Mouse (Mus musculus) kidney, postnatal 14 days (tissue): ENCODE results near the gene Plk5.

Experiments
- DNase-seq: peaks from one replicate; pipeline ENCODE4 v3.0.0; 2022; ENCODE audit warnings: mixed read lengths

Plk5 gene

GRCm38 (mm10) chr10:80356001-80356682, at the start of gene Plk5:
Gene Plk5, plus strand, starts transcription at chr10:80356459.
- no peak for DNase-seq

DNA sequence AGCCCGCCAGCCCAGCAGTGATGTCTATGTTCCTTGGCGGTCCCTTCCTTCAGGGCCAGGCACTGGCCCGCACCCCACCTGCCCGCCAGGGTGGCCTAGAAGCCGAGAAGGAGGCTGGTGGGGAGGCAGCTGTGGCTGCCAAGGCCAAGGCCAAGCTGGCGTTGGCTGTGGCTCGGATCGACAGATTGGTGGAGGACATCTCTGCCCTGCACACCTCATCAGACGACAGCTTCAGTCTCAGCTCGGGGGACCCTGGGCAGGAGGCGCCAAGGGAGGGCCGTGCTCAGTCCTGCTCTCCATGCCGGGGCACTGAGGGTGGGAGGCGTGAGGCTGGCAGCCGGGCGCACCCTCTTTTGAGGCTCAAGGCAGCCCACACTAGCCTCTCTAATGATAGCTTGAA, 44.7 kb upstream of the Plk5 start:
- DNase-seq: no peak

DNA sequence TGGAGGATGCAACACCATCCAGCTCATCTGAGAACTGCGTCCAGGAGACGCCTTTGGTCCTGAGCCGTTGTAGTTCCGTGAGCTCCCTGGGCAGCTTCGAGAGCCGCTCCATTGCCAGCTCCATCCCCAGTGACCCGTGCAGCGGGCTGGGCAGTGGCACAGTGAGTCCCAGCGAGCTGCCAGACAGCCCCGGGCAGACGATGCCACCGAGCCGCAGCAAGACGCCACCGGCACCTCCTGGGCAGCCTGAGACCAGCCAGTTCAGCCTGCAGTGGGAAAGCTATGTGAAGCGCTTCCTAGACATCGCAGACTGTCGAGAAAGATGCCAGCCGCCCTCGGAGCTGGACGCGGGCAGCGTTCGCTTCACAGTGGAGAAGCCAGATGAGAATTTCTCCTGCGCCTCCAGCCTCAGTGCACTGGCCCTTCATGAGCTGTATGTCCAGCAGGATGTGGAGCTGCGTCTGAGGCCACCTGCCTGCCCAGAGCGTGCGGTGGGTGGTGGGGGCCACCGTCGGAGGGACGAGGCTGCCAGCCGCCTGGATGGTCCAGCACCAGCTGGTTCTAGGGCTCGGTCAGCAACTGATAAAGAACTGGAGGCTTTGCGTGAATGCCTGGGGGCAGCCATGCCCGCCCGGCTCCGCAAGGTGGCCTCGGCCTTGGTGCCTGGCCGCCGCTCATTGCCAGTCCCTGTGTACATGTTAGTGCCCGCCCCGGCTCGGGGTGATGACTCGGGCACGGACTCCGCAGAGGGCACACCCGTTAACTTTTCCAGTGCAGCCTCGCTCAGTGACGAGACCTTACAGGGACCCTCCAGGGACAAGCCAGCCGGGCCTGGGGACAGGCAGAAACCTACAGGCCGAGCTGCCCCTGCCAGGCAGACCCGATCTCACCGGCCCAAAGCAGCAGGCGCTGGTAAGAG, 43.4 kb upstream of the Plk5 start:
- DNase-seq: no peak

DNA sequence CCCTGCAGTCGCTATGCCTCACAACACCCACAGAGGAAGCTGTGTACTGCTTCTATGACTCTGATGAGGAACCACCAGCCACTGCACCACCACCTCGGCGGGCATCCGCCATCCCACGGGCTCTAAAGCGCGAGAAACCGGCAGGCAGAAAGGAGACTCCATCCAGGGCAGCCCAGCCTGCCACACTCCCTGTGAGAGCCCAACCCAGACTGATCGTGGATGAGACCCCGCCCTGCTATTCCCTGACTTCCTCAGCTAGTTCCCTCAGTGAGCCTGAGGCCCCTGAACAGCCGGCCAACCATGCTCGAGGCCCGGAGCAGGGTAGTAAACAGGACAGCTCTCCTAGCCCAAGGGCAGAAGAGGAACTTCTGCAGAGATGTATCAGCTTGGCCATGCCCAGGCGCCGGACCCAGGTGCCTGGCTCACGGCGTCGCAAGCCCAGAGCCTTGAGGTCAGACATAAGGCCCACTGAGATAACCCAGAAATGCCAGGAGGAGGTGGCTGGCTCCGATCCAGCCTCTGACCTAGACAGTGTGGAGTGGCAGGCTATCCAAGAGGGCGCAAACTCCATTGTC, 42.5 kb upstream of the Plk5 start:
- no peak for DNase-seq

GRCm38 (mm10) chr10:80314494-80315001, 41.7 kb upstream of the Plk5 start:
- no peak for DNase-seq

DNA sequence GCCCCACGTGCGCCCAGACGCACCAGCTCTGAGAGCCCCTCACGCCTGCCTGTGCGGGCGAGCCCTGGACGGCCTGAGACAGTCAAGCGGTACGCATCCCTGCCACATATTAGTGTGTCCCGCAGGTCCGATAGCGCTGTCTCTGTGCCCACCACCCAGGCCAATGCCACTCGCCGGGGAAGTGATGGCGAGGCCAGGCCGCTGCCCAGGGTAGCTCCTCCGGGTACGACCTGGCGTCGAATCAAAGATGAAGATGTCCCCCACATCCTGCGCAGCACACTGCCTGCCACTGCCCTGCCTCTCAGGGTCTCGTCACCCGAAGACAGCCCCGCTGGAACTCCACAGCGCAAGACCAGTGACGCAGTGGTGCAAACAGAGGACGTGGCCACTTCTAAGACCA, 40.9 kb upstream of the Plk5 start:
- no peak for DNase-seq

DNA sequence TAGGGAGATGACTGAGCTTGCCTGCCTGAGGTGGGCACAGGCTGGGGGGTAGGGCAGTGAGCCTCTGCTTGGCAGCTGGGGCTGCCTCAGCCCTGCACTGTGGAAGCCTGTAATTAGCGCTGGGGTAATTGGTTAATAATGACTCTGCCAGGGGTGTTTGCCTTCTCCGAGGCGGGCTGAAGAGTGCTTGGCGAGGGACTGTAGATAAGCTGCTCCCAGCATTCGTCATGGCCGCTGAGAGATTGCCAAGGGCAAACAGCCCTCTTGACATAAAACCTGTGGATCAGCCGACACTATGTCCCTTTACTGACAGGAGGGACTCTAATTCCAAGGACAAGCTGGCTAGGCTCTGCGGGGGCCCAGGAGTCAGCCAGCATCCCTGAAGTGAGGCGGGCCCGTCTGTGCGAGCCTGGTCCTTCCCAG, 39.9 kb upstream of the Plk5 start:
- no peak for DNase-seq

DNA sequence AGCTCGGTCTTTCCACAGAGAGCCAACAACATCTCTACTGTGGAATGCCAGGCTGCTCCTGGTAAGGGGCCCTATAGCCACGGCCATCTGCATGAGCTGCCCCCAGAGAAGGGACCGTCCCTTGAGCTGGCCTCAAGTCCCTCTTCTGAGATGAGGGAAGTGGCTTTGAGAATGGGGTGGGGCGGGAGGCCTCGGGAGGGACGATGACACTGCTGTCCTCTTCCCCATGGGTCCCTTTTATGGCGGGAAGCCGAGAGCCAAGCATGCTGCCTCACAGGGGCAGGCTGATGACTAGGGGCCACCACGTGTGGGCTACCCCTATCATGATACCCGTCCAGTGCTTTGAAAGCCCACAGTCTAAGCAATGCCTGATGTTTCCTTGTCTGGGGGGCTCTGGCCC, 39.2 kb upstream of the Plk5 start:
- DNase-seq: no peak

GRCm38 (mm10) chr10:80320340-80320760, 35.9 kb upstream of the Plk5 start, which contains the start of gene 2310011J03Rik:
Gene 2310011J03Rik, minus strand, starts transcription at chr10:80320537.
- peak; percentile 95 for DNase-seq

GRCm38 (mm10) chr10:80321014-80321669, 35.1 kb upstream of the Plk5 start:
- no peak for DNase-seq

DNA sequence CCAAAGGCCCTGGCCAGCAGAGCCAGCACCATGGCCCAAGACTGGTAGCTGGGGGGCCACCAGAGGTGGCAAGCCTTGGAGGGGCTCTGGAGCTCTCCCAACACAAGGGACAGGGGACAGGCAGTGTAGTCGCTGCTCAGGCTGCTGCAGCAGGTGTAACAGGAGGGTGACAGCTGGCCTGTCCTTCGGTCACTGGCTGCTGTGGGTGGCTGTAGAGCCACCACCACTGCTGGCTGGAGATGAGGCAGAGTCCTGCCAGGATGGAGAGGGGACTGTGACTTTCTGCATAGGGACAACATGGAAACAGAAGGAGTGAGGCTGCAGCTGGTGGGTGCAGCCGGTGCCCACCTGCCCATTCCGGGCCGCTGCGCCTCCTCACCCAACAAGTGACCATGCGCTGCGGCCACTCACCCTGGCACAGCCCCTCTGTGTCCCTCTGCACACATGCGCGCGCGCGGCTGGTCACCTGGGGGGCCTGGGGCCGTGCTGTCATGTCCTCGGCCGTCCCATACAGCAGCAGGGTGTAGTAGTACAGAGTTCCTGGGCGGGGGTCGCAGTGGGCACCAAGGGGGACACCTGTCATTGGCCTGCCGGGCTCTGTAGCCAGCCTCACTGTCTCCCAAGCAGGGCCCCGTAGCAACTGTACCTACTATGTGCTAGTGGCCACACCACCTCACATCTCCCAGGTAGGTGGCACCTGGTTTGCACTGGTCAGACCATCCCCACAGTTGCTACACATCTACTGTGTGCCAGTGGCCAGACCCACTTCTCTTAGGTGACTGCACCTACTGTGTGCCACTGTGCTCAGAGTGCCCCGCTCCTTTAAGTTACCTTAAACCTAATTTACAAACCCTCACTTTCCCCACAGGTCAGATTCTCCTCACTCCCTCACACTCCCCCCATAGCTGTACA, 34.3 kb upstream of the Plk5 start:
- DNase-seq: no peak

GRCm38 (mm10) chr10:80322811-80323211, 33.4 kb upstream of the Plk5 start:
- DNase-seq: peak; percentile 40

- peak; percentile 85 for DNase-seq
Observed at GRCm38 (mm10) chr10:80323261-80324119, 32.8 kb upstream of the Plk5 start.

GRCm38 (mm10) chr10:80324120-80325037, 31.9 kb upstream of the Plk5 start:
- DNase-seq: no peak

GRCm38 (mm10) chr10:80325045-80325444, 31.2 kb upstream of the Plk5 start:
- DNase-seq: no peak

- peak; percentile 99 for DNase-seq
Observed at GRCm38 (mm10) chr10:80329273-80330081, 26.8 kb upstream of the Plk5 start, which contains the start of the genes Pcsk4 and Reep6. Gene Pcsk4, minus strand, starts transcription at chr10:80329498. Gene Reep6, plus strand, starts transcription at chr10:80329953.

- no peak for DNase-seq
Observed at GRCm38 (mm10) chr10:80330084-80330483, 26.2 kb upstream of the Plk5 start.

GRCm38 (mm10) chr10:80330888-80331287, 25.4 kb upstream of the Plk5 start:
- DNase-seq: no peak
